Mouse (Mus musculus): ENCODE measurements around the gene Tead3.

- TF ChIP-seq CTCF (IDR thresholded peaks at IDR 0.05) (no peak), EP300 (IDR thresholded peaks at IDR 0.05) (no peak)
These were observed 17.6 kb downstream of the Tead3 start for GRCm38 (mm10) chr17:28332915-28333546.

Data from lung, postnatal 0 days (tissue).